Mouse (Mus musculus) kidney, embryonic 15.5 days (tissue): ENCODE measurements around the gene Mcpt2. TPM values are rescaled to one million over a fixed set of nuclear protein-coding genes. Genes with fewer than 3 reads are reported as not detected.
"Not testable (repeated sequence)": the region's sequence is repeated elsewhere in the genome, so short reads cannot be mapped to it uniquely, and the experiment has no call there.

ENCODE experiments used
- ATAC-seq: fragments of 200-750 bp; cut with Nextera tagmentation; replicated peaks from 2 replicates; pipeline ENCODE4 v1.8.0; 2017; ENCODE audit warnings: moderate TSS enrichment; ENCODE audit not compliant: low FRiP score
- H3K27ac ChIP-seq: fragments of 300-500 bp; sonication (generic); 2 replicates; pipeline ENCODE4 v1.5.1; 2015; ENCODE audit warnings: mild to moderate bottlenecking, inconsistent platforms
- H3K27me3 ChIP-seq: fragments of 300-500 bp; sonication (generic); 2 replicates; pipeline ENCODE4 v1.6.1; 2015; ENCODE audit warnings: inconsistent platforms
- H3K36me3 ChIP-seq: fragments of 300-500 bp; sonication (generic); 2 replicates; pipeline ENCODE4 v1.6.1; 2015; ENCODE audit warnings: inconsistent platforms
- H3K4me1 ChIP-seq: fragments of 300-500 bp; sonication (generic); 2 replicates; pipeline ENCODE4 v1.6.1; 2015; ENCODE audit warnings: inconsistent platforms
- H3K4me2 ChIP-seq: fragments of 300-500 bp; sonication (generic); 2 replicates; pipeline ENCODE4 v1.6.1; 2015; ENCODE audit warnings: moderate library complexity, mild to moderate bottlenecking, inconsistent platforms
- H3K4me3 ChIP-seq: fragments of 300-500 bp; sonication (generic); replicated peaks from 2 replicates; pipeline ENCODE4 v1.5.1; 2015; ENCODE audit warnings: mild to moderate bottlenecking, inconsistent platforms
- H3K9ac ChIP-seq: fragments of 300-500 bp; sonication (generic); 2 replicates; pipeline ENCODE4 v1.6.1; 2015; ENCODE audit warnings: mild to moderate bottlenecking, inconsistent platforms
- H3K9me3 ChIP-seq: fragments of 300-500 bp; sonication (generic); replicated peaks from 2 replicates; pipeline ENCODE4 v1.6.1; 2016; ENCODE audit warnings: inconsistent platforms
- WGBS: fragments of 180-500 bp; shearing (Covaris S2); methylation state at CpG from one replicate; pipeline ENCODE4 v1.1.7; 2015; ENCODE audit warnings: mixed read lengths; 5-methylcytosine and 5-hydroxymethylcytosine counted together
- polyA plus RNA-seq: library from polyadenylated mRNA; unstranded; fragments of >200 nt; fragmentation: Nextera tagmentation; extraction: Ambion mirVana; gene quantifications from 2 replicates; pipeline ENCODE4 v1.2.1, GENCODE M21; 2015

Gene Mcpt2
- not detected in 2 replicates for polyA plus RNA-seq

GRCm38 (mm10) chr14:56041792-56042191 is at the start of gene Mcpt2:
Mcpt2 (plus strand) TSS chr14:56042041.
- WGBS, result 76% methylated on average over 1 of the region's 1 CpGs

GRCm38 (mm10) chr14:56013147-56013546 is 28.7 kb upstream of the Mcpt2 start:
- H3K9ac ChIP-seq, result no peak overlapping the region
- H3K27me3 ChIP-seq, result no peaks in the 10 kb centered on the region
- H3K4me1 ChIP-seq, result no peaks in the 10 kb centered on the region
- H3K9me3 ChIP-seq, result no peaks in the 10 kb centered on the region
- no peak overlapping the region for H3K4me2 ChIP-seq
- 26% methylated on average over 3 of the region's 3 CpGs for WGBS
- no peak for ATAC-seq
- H3K36me3 ChIP-seq, result no peaks in the 10 kb centered on the region
- H3K27ac ChIP-seq, result no peak overlapping the region
- H3K4me3 ChIP-seq, result no peak overlapping the region

More at GRCm38 (mm10) chr14:56041792-56042191, at the start of gene Mcpt2:
- H3K27ac ChIP-seq, H3K4me3 ChIP-seq, H3K36me3 ChIP-seq, H3K27me3 ChIP-seq, H3K4me2 ChIP-seq, H3K9me3 ChIP-seq, ATAC-seq, H3K9ac ChIP-seq, H3K4me1 ChIP-seq: not testable (repeated sequence)

- H3K27ac ChIP-seq, result no peak overlapping the region
- H3K36me3 ChIP-seq, result no peaks in the 10 kb centered on the region
- H3K4me2 ChIP-seq, result no peak overlapping the region
- H3K27me3 ChIP-seq, result no peaks in the 10 kb centered on the region
- 89% methylated on average over 2 of the region's 2 CpGs for WGBS
- ATAC-seq, result no peak
- no peaks in the 10 kb centered on the region for H3K9me3 ChIP-seq
- H3K4me1 ChIP-seq, result no peaks in the 10 kb centered on the region
- H3K9ac ChIP-seq, result no peak overlapping the region
- no peak overlapping the region for H3K4me3 ChIP-seq
These were observed 27.9 kb upstream of the Mcpt2 start for GRCm38 (mm10) chr14:56013924-56014323.

GRCm38 (mm10) chr14:56017671-56018070 is 24.2 kb upstream of the Mcpt2 start, which contains the start of gene Mcpt1:
Mcpt1 (plus strand) TSS chr14:56017971.
- not testable (repeated sequence) for H3K27me3 ChIP-seq, H3K4me3 ChIP-seq, H3K36me3 ChIP-seq, H3K4me1 ChIP-seq, H3K4me2 ChIP-seq, H3K9ac ChIP-seq, H3K9me3 ChIP-seq, ATAC-seq, H3K27ac ChIP-seq
- 78% methylated on average over 3 of the region's 3 CpGs for WGBS

- Histone ChIP-seq H3K4me1 (no peaks in the 10 kb centered on the region), H3K9me3 (no peaks in the 10 kb centered on the region), H3K4me3 (no peak overlapping the region), H3K27ac (no peak overlapping the region), H3K9ac (no peak overlapping the region), H3K4me2 (no peak overlapping the region), H3K36me3 (no peaks in the 10 kb centered on the region), H3K27me3 (no peaks in the 10 kb centered on the region)
- no peak for ATAC-seq
- 71% methylated on average over 1 of the region's 1 CpGs for WGBS
These were observed 22.4 kb upstream of the Mcpt2 start for GRCm38 (mm10) chr14:56019446-56019845.

- not testable (repeated sequence) for ATAC-seq, H3K27me3 ChIP-seq, H3K4me1 ChIP-seq, H3K27ac ChIP-seq, H3K4me2 ChIP-seq, H3K9me3 ChIP-seq, H3K36me3 ChIP-seq, H3K4me3 ChIP-seq, H3K9ac ChIP-seq
- 75% methylated on average over 4 of the region's 4 CpGs for WGBS
These were observed 20.5 kb upstream of the Mcpt2 start for GRCm38 (mm10) chr14:56021305-56021704.

GRCm38 (mm10) chr14:56030395-56030794 is 11.4 kb upstream of the Mcpt2 start, which contains the start of gene Mcpt9:
Mcpt9 (minus strand) TSS chr14:56030495.
- not testable (repeated sequence) for H3K9me3 ChIP-seq
- WGBS, result 72% methylated on average over 3 of the region's 3 CpGs

GRCm38 (mm10) chr14:56034433-56034832 is 7.4 kb upstream of the Mcpt2 start:
- ATAC-seq, result no peak
- Histone ChIP-seq H3K27ac (no peak overlapping the region), H3K36me3 (no peaks in the 10 kb centered on the region), H3K9ac (no peak overlapping the region), H3K4me3 (no peak overlapping the region), H3K9me3 (no peaks in the 10 kb centered on the region), H3K27me3 (no peaks in the 10 kb centered on the region), H3K4me1 (no peaks in the 10 kb centered on the region), H3K4me2 (no peak overlapping the region)
- 42% methylated on average over 2 of the region's 2 CpGs for whole genome bisulfite sequencing

More at GRCm38 (mm10) chr14:56030395-56030794, 11.4 kb upstream of the Mcpt2 start, which contains the start of gene Mcpt9:
- not testable (repeated sequence) for H3K4me2 ChIP-seq, H3K9ac ChIP-seq, ATAC-seq, H3K36me3 ChIP-seq, H3K4me3 ChIP-seq, H3K4me1 ChIP-seq, H3K27ac ChIP-seq, H3K27me3 ChIP-seq

GRCm38 (mm10) chr14:56055408-56055807 is 13.6 kb downstream of the Mcpt2 start:
- Histone ChIP-seq H3K4me1 (no peaks in the 10 kb centered on the region), H3K9ac (no peak overlapping the region), H3K27me3 (no peaks in the 10 kb centered on the region), H3K4me3 (no peak overlapping the region), H3K4me2 (no peak overlapping the region), H3K9me3 (no peaks in the 10 kb centered on the region), H3K36me3 (no peaks in the 10 kb centered on the region), H3K27ac (no peak overlapping the region)
- no peak for ATAC-seq
- 75% methylated on average over 3 of the region's 3 CpGs for WGBS

GRCm38 (mm10) chr14:56057722-56058121 is 15.9 kb downstream of the Mcpt2 start:
- no peak overlapping the region for H3K4me3 ChIP-seq
- H3K27me3 ChIP-seq, result no peaks in the 10 kb centered on the region
- WGBS, result 84% methylated on average over 4 of the region's 4 CpGs
- no peak overlapping the region for H3K4me2 ChIP-seq
- no peak overlapping the region for H3K9ac ChIP-seq
- no peak overlapping the region for H3K27ac ChIP-seq
- no peaks in the 10 kb centered on the region for H3K4me1 ChIP-seq
- H3K9me3 ChIP-seq, result no peaks in the 10 kb centered on the region
- no peaks in the 10 kb centered on the region for H3K36me3 ChIP-seq
- ATAC-seq, result no peak

- H3K4me2 ChIP-seq, ATAC-seq, H3K9ac ChIP-seq, H3K4me1 ChIP-seq, H3K9me3 ChIP-seq, H3K36me3 ChIP-seq, H3K27me3 ChIP-seq, H3K4me3 ChIP-seq, H3K27ac ChIP-seq: not testable (repeated sequence)
- 70% methylated on average over 3 of the region's 3 CpGs for WGBS
These were observed 20.4 kb downstream of the Mcpt2 start, which contains the start of gene Mcpt4 for GRCm38 (mm10) chr14:56062213-56062612. Mcpt4 (minus strand) TSS chr14:56062313.

GRCm38 (mm10) chr14:56082016-56082415 is 40.2 kb downstream of the Mcpt2 start:
- H3K9me3 ChIP-seq, result no peaks in the 10 kb centered on the region
- H3K4me2 ChIP-seq, result no peak overlapping the region
- ATAC-seq, result no peak
- H3K4me1 ChIP-seq, result no peaks in the 10 kb centered on the region
- H3K27me3 ChIP-seq, result no peaks in the 10 kb centered on the region
- 88% methylated on average over 4 of the region's 4 CpGs for WGBS
- no peak overlapping the region for H3K9ac ChIP-seq
- H3K36me3 ChIP-seq, result no peaks in the 10 kb centered on the region
- H3K27ac ChIP-seq, result no peak overlapping the region
- no peak overlapping the region for H3K4me3 ChIP-seq

- H3K9me3 ChIP-seq, result no peaks in the 10 kb centered on the region
- no peak within 1 kb of the TSS for H3K4me3 ChIP-seq
- no peak within 1 kb of the TSS for H3K9ac ChIP-seq
- WGBS, result 96% methylated on average over 2 of the region's 2 CpGs
- no peaks in the 10 kb centered on the region for H3K27me3 ChIP-seq
- no peak within 1 kb of the TSS for H3K27ac ChIP-seq
- ATAC-seq, result no peak
- no peaks in the 10 kb centered on the region for H3K4me1 ChIP-seq
- no peaks in the 10 kb centered on the region for H3K36me3 ChIP-seq
- H3K4me2 ChIP-seq, result no peak within 1 kb of the TSS
These were observed 43.3 kb downstream of the Mcpt2 start, which contains the start of gene Mcpt8 for GRCm38 (mm10) chr14:56085167-56085566. Mcpt8 (minus strand) TSS chr14:56085273.
